Mouse (Mus musculus) hindbrain, embryonic 15.5 days (tissue): ENCODE data around the gene Copz1. TPM values are rescaled to one million over a fixed set of nuclear protein-coding genes. Genes with fewer than 3 reads are reported as not detected.
"Not testable (repeated sequence)": the region's sequence is repeated elsewhere in the genome, so short reads cannot be mapped to it uniquely, and the experiment has no call there.

Source experiments
- ATAC-seq: fragments of 200-750 bp; cut with Nextera tagmentation; 2 replicates; pipeline ENCODE4 v1.8.0; 2017; ENCODE audit warnings: low read depth, moderate number of reproducible peaks, moderate TSS enrichment; ENCODE audit not compliant: low FRiP score
- H3K27ac ChIP-seq: fragments of 300-500 bp; sonication (generic); replicated peaks from 2 replicates; pipeline ENCODE4 v1.5.1; 2015; ENCODE audit warnings: mild to moderate bottlenecking, inconsistent platforms
- H3K27me3 ChIP-seq: fragments of 300-500 bp; sonication (generic); 2 replicates; pipeline ENCODE4 v1.6.1; 2015; ENCODE audit warnings: control low read depth, inconsistent platforms
- H3K36me3 ChIP-seq: fragments of 300-500 bp; sonication (generic); 2 replicates; pipeline ENCODE4 v1.6.1; 2015; ENCODE audit warnings: control low read depth, inconsistent platforms
- H3K4me1 ChIP-seq: fragments of 300-500 bp; sonication (generic); replicated peaks from 2 replicates; pipeline ENCODE4 v1.6.1; 2015; ENCODE audit warnings: control low read depth, inconsistent platforms
- H3K4me2 ChIP-seq: fragments of 300-500 bp; sonication (generic); 2 replicates; pipeline ENCODE4 v1.6.1; 2015; ENCODE audit warnings: moderate library complexity, mild to moderate bottlenecking, inconsistent platforms
- H3K4me3 ChIP-seq: fragments of 300-500 bp; sonication (generic); 2 replicates; pipeline ENCODE4 v1.5.1; 2015; ENCODE audit warnings: mild to moderate bottlenecking, inconsistent platforms
- H3K9ac ChIP-seq: fragments of 300-500 bp; sonication (generic); 2 replicates; pipeline ENCODE4 v1.6.1; 2015; ENCODE audit warnings: inconsistent platforms
- H3K9me3 ChIP-seq: fragments of 300-500 bp; sonication (generic); 2 replicates; pipeline ENCODE4 v1.6.1; 2016; ENCODE audit warnings: control low read depth, inconsistent platforms
- WGBS: fragments of 180-500 bp; shearing (Covaris S2); methylation state at CpG from one replicate; pipeline ENCODE4 v1.1.7; 2015; 5-methylcytosine and 5-hydroxymethylcytosine counted together
- polyA plus RNA-seq: library from polyadenylated mRNA; unstranded; fragments of >200 nt; fragmentation: Nextera tagmentation; extraction: Ambion mirVana; gene quantifications from 2 replicates; pipeline ENCODE4 v1.2.1, GENCODE M21; 2015

The Copz1 gene
- polyA plus RNA-seq, 1 experiment from 2014 or later, result 208 TPM

DNA sequence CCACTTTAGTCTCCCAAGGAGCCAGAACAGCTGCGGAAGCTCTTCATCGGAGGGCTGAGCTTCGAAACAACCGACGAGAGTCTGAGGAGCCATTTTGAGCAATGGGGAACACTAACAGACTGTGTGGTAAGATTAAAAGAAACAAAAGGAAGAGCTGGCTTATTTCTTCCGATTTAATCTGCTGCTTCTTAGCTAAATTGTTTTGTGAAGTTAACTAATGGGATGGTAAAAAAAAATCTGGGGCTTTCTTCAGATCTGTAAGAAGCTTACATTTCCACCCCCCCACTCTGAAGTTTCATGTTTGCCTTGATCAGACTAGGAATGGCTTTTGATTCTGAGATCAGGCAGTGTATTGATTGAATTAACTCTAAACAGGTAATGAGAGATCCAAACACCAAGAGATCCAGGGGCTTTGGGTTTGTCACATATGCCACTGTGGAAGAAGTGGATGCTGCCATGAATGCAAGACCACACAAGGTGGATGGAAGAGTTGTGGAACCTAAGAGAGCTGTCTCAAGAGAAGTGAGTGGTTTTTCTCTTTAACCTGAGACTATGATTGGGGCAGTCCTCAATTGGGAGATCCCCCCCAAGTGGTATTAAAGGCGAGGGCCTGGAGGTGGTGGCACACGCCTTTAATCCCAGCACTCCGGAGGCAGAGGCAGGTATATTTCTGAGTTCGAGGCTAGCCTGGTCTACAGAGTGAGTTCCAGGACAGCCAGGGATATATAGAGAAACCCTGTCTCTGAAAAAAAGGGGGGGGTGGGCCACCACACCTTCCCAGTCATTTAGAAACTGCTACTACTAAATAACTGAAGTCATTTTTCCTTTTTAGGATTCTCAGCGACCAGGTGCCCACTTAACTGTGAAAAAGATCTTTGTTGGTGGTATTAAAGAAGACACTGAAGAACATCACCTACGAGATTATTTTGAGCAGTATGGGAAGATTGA lies 31.2 kb upstream of the Copz1 start:
- 11% methylated on average over 12 of the region's 12 CpGs for WGBS
- peaks cover 60% of the 10 kb centered on the region for H3K4me1 ChIP-seq

DNA sequence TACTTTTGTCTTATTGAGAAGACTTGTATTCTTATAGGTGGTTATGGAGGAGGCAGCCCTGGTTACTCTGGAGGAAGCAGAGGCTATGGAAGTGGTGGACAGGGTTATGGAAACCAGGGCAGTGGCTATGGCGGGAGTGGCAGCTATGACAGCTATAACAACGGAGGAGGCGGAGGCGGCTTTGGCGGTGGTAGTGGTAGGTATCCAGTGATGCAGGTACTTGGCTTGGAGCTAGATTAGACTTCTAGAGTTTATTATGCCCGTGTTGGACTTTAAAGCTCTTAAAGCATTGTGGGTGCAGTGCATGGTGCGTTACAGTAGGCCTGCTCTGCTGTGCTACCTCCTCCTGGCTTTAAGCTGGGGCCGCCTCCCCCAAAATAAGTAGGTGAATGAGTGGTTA lies 29.6 kb upstream of the Copz1 start:
- peak overlapping the region; percentile 84 for H3K4me3 ChIP-seq
- peak overlapping the region; percentile 82 for H3K4me2 ChIP-seq
- no peaks in the 10 kb centered on the region for H3K27me3 ChIP-seq
- 0 out of 2 replicates have a peak overlapping the region, but pooled peaks have one; percentile 22 for H3K9ac ChIP-seq
- 75% methylated on average over 8 of the region's 8 CpGs for WGBS
- peaks cover 48% of the 10 kb centered on the region for H3K4me1 ChIP-seq
- no peak overlapping the region for H3K27ac ChIP-seq
- H3K36me3 ChIP-seq, result peaks cover 50% of the 10 kb centered on the region
- no peak for ATAC-seq
- no peaks in the 10 kb centered on the region for H3K9me3 ChIP-seq

More for the DNA sequence above, 31.2 kb upstream of the Copz1 start:
- H3K9ac ChIP-seq, result peak overlapping the region; percentile 83
- peak overlapping the region; percentile 82 for H3K4me2 ChIP-seq
- peak overlapping the region; percentile 84 for H3K4me3 ChIP-seq
- not testable (repeated sequence) for ATAC-seq, H3K9me3 ChIP-seq, H3K27me3 ChIP-seq
- H3K36me3 ChIP-seq, result peaks cover 34% of the 10 kb centered on the region
- H3K27ac ChIP-seq, result peak overlapping the region; percentile 97

DNA sequence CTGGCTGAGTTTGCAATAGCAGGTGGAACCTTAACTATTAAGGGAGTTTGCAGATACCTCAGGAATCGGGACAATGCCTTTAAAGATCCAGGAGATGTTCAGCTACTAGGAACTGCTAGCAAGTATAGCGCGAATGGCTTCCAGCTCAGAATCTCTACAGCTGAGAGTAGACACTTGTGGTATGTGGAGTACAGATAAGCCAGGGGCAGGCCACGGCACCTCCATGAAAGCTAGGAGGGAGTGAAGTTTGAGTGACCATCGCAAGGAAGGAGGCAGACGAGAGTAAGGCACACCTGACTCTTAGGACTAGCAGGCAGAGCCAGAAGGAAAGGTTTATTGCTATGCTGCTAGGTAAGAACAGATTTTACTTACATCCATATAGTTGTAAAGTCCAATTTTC lies 26.9 kb upstream of the Copz1 start:
- Histone ChIP-seq H3K4me2 (no peak overlapping the region), H3K27me3 (no peaks in the 10 kb centered on the region), H3K9ac (no peak overlapping the region), H3K36me3 (peaks cover 66% of the 10 kb centered on the region), H3K9me3 (no peaks in the 10 kb centered on the region), H3K4me1 (peaks cover 36% of the 10 kb centered on the region), H3K4me3 (no peak overlapping the region), H3K27ac (no peak overlapping the region)
- no peak for ATAC-seq
- WGBS, result 85% methylated on average over 6 of the region's 6 CpGs

DNA sequence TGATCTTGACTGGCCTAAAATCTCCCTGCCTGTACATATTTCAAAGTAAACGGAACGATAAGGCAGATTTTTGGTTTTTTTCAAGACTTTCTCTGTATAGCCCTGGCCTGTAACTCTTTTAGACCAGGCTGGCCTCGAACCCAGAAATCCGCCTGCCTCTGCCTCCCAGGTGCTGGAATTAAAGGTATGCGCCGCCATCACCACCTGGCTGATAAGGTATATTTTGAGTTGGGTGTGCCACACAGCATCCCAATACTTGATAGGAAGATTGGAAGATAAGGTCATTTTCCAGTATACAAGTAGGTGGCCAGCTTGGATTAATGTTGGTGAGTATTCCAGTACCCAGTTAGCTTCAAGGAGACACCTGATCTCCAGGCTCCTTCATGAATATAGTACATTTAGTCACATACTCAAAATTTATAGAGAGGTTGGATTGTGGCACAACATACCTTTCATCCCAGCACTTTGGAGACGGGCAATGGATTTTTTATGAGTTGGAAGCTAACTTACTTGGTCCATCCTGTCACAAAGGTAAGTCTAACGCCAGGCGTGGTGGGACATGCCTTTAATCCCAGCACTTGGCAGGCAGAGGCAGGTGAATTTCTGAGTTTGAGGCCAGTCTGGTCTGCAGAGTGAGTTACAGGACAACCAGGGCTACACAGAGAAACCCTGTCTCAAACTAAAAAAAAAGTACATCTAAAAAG lies 25.3 kb upstream of the Copz1 start:
- H3K4me3 ChIP-seq, result no peak overlapping the region
- no peak overlapping the region for H3K4me2 ChIP-seq
- no peak overlapping the region for H3K9ac ChIP-seq
- H3K36me3 ChIP-seq, result peaks cover 63% of the 10 kb centered on the region
- H3K4me1 ChIP-seq, result peaks cover 25% of the 10 kb centered on the region
- 90% methylated on average over 9 of the region's 9 CpGs for WGBS
- H3K27me3 ChIP-seq, result no peaks in the 10 kb centered on the region
- H3K9me3 ChIP-seq, result no peaks in the 10 kb centered on the region
- no peak overlapping the region for H3K27ac ChIP-seq
- ATAC-seq, result no peak

DNA sequence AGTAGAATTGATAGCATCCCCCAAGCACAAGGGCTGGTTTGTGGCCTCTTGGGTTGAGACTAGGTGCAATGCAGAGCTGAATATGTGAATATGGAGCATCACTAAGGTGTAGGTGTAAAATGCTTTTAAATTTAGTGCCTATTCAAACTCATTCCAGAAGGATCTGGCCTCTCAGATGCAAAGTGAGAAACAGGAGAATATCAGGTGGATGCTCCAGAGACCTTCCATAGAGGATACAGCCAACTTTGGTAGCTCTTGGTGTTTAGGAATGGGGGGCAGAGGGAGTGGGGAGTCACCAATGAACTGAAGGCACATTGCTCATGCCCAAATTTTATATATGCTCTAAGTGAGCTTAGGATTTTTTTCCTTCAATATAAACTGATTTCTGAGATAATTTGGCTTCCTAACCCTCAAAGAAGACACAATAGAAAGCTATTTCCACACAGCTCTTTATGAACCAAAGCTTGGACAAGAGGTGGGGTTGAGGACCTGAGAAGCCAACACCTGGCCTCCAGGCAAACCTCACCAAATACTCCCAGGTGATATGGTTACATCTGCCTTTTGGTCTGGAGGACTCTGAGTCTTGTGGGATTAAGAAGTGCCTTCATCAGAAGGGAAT lies 24.6 kb upstream of the Copz1 start:
- peaks cover 18% of the 10 kb centered on the region for H3K4me1 ChIP-seq
- peaks cover 56% of the 10 kb centered on the region for H3K36me3 ChIP-seq
- no peaks in the 10 kb centered on the region for H3K9me3 ChIP-seq
- ATAC-seq, result no peak
- H3K9ac ChIP-seq, result no peak overlapping the region
- H3K4me2 ChIP-seq, result no peak overlapping the region
- no peak overlapping the region for H3K27ac ChIP-seq
- H3K4me3 ChIP-seq, result no peak overlapping the region
- no peaks in the 10 kb centered on the region for H3K27me3 ChIP-seq

DNA sequence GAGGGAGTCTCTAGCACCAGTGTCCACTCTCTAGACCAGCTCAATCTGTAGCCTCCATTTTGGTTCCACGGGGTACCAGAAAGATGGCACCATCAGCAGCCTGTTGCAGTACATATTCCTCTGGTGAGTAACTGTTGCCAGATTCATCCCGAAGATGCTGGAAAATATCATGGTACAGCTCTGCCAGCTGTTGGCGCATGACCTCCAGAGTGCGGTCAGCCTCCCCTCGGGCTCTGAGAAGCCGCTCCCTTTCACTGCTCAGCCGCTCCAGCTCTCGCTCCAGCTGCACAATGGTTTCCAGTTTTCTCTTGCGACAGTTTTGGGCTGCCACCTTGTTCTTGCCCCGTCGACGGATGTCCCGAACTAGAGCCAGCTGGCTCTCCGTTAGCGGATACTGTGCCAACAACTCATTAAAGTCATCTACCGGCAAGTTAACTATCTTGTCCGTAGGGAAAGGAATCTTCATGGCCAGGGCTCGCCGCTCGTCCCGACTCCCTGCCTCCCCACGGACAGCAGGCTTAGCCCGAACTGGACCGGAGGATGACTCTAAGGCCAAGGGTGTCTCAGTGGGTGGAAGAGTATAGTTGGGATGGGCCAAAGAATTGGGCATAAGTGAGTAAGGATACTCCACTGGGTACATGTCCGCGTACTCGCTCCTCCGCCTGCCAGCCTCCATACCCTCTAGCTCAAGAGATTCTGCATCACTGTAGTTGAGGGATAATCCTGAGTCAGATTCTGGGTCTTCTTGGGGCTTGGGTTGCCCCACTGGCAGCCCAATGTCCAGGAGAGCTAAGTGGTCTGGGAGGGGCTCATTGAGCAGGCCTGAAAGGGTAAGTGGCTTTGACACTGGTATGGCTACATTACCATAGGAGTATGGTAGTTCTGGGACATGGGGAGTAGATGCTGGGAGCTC lies 23.9 kb upstream of the Copz1 start:
- no peak overlapping the region for H3K27ac ChIP-seq
- no peak overlapping the region for H3K4me2 ChIP-seq
- peaks cover 50% of the 10 kb centered on the region for H3K36me3 ChIP-seq
- H3K4me1 ChIP-seq, result peaks cover 11% of the 10 kb centered on the region
- ATAC-seq, result peak; percentile 32; the same call in 1 of the 2 replicates
- H3K9me3 ChIP-seq, result no peaks in the 10 kb centered on the region
- no peaks in the 10 kb centered on the region for H3K27me3 ChIP-seq
- H3K9ac ChIP-seq, result no peak overlapping the region
- H3K4me3 ChIP-seq, result no peak overlapping the region
- 74% methylated on average over 28 of the region's 28 CpGs for WGBS

DNA sequence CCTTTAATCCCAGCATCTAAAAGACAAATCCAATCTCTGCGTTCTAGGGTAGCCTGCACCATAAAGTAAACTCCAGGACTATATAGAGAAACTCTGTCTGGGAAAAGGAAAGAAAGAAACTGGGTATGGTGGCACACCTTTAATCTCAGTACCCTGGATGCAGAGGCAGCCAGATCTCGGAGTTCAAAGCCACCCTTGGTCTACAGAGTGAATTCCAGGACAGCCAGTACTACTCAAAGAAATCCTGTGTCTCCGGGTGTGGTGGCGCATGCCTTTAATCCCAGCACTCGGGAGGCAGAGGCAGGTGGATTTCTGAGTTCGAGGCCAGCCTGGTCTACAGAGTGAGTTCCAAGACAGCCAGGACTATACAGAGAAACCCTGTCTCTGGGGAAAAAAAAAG lies 23.0 kb upstream of the Copz1 start:
- not testable (repeated sequence) for ATAC-seq
- WGBS, result 90% methylated on average over 6 of the region's 6 CpGs
- H3K36me3 ChIP-seq, result peaks cover 46% of the 10 kb centered on the region

DNA sequence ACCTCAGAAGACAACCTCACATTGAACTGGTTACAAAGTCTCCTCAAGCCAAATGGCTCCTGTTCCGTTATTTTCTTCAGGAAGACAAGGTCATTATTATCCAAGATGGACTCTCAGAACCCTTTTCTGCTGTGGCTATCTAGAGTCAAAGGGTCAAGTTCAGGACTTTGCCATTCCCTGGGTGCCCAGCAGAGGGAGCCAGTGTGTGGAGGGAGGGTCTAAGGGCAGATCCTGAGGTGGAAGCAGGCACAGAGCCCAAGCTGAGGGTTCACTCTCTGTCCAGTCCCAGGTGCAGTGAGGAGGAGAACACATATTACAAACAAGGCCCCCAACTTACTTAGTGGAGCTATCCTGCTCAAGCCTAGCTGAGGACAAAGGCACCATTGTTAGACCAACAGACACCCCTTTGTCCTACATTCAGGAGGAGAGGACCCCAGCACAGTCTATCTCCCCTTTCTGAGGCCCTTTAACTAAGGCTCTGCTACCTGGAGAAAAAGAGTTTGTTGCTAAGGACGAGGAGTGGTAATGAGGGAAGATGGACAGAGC lies 22.2 kb upstream of the Copz1 start:
- Histone ChIP-seq H3K9me3 (no peaks in the 10 kb centered on the region), H3K27ac (no peak overlapping the region), H3K4me2 (no peak overlapping the region), H3K4me3 (no peak overlapping the region), H3K36me3 (peaks cover 40% of the 10 kb centered on the region), H3K9ac (no peak overlapping the region), H3K27me3 (0 out of 2 replicates have a peak, but pooled peaks cover 3% of the 10 kb centered on the region), H3K4me1 (peaks cover 13% of the 10 kb centered on the region)
- no peak for ATAC-seq
- WGBS, result 34% methylated on average over 2 of the region's 2 CpGs

More for the DNA sequence above, 23.0 kb upstream of the Copz1 start:
- H3K27me3 ChIP-seq, H3K27ac ChIP-seq, H3K4me1 ChIP-seq, H3K4me2 ChIP-seq, H3K4me3 ChIP-seq, H3K9ac ChIP-seq, H3K9me3 ChIP-seq: not testable (repeated sequence)

DNA sequence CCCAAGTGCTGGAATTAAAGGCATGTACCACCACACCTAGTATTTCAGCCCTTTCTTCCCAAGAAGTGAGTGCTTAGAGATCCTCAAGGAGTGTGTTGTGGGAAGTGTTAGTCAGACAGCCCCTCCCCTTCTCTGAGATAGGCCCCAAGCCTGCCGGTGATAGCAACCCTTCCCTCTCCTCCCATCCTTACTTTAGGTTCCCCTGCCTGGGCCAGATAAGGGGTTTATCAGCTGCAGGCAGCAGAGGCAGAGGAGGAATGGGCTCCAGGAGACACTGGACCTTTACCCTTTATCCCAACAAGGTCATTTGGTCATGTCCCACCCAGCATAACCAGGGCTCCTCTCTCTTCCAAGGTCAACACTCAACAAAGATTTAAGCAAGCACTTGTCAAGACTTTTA lies 20.9 kb upstream of the Copz1 start:
- 0 out of 2 replicates have a peak, but pooled peaks cover 3% of the 10 kb centered on the region for H3K27me3 ChIP-seq
- 94% methylated on average over 1 of the region's 1 CpGs for WGBS
- H3K4me3 ChIP-seq, result no peak overlapping the region
- no peak overlapping the region for H3K4me2 ChIP-seq
- H3K4me1 ChIP-seq, result peaks cover 11% of the 10 kb centered on the region
- peaks cover 29% of the 10 kb centered on the region for H3K36me3 ChIP-seq
- no peak for ATAC-seq
- no peaks in the 10 kb centered on the region for H3K9me3 ChIP-seq
- H3K27ac ChIP-seq, result no peak overlapping the region
- no peak overlapping the region for H3K9ac ChIP-seq

DNA sequence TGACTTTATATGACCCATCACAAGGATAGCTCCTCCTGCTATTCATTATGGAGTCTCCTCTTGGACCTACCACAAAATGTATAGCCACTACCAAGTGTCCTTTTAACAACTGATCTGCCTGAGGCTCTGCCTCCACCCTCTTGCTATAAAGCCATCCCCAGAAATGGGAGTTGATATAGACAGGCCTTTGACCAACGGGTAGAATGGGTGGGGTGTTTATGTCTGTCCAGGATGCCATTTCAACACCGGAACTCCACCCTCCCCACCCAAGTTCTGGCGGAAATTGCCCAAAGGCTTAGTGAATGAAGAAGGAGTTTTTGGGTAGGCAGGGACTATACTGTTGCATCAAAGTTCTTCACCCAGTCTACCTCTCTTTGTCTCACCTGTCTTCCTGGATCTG lies 19.9 kb upstream of the Copz1 start:
- no peak for ATAC-seq
- WGBS, result 93% methylated on average over 3 of the region's 3 CpGs
- Histone ChIP-seq H3K4me3 (no peak overlapping the region), H3K4me1 (peaks cover 11% of the 10 kb centered on the region), H3K4me2 (no peak overlapping the region), H3K9me3 (no peaks in the 10 kb centered on the region), H3K36me3 (peaks cover 18% of the 10 kb centered on the region), H3K27ac (no peak overlapping the region), H3K27me3 (0 out of 2 replicates have a peak, but pooled peaks cover 3% of the 10 kb centered on the region), H3K9ac (no peak overlapping the region)

DNA sequence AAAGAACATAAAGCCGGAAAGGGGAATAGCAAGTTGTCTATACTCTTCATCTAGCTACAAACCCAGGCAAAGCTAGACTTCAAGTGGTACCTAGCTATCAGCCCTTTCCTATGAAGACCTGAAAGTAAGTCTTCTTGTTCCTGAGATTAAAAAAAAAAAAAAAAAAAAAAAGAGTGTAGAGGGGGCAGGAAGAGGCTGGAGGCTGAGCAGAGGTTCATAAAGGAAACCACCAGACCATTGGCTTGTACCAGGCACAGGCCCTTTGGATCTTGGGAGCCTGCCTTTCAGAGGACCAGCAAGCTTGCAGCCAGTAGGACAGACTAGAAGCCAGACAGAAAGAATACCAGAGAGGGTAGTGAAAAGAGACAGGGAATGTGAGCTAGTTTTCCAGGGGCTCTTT lies 19.2 kb upstream of the Copz1 start:
- 100% methylated on average over 1 of the region's 1 CpGs for WGBS
- Histone ChIP-seq H3K9me3 (no peaks in the 10 kb centered on the region), H3K27ac (no peak overlapping the region), H3K4me2 (no peak overlapping the region), H3K9ac (no peak overlapping the region), H3K36me3 (peaks cover 11% of the 10 kb centered on the region), H3K4me3 (no peak overlapping the region), H3K4me1 (peaks cover 11% of the 10 kb centered on the region), H3K27me3 (peaks cover 3% of the 10 kb centered on the region; the same call in 1 of the 2 replicates)
- ATAC-seq, result no peak
